In the genomic region with DNA sequence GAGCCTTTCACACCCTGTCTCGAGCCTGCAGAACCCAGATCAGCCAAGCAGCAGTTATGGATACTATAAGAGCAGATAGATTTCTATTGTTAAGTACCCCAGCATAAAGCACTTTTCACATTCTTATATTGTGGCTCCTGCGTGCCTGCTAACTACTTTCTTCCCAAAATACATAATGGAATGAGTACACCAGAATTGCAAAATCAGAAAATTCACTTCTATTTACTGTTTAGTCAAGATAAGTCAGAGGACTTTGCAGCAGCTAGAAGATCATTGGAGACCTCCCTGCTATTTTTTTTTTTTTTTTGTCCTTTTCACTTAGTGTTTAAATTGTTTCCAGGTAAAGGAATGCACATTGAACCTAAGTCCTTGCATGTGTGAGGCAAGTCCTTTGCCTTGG, we compare ENCODE assay signal across 35 mouse cellular contexts.
"Had no signal": no experiment of that assay in that cellular context is flagged by ENCODE, and none has a peak within 500 bp of the region (broad histone marks: within the 10 kb centered on the region; RNA-seq: fewer than 3 reads in every experiment).

No protein-coding gene starts in this region.

- H3K9me3 ChIP-seq: heart, embryonic 10.5 days; heart, embryonic 12.5 days; heart, embryonic 13.5 days; heart, embryonic 15.5 days; hindbrain, embryonic 10.5 days; hindbrain, embryonic 12.5 days; hindbrain, embryonic 13.5 days; hindbrain, embryonic 15.5 days; intestine, embryonic 15.5 days; kidney, embryonic 15.5 days had no signal

- H3K27me3 ChIP-seq: heart, embryonic 12.5 days; heart, embryonic 13.5 days; heart, embryonic 15.5 days; hindbrain, embryonic 12.5 days; hindbrain, embryonic 13.5 days; hindbrain, embryonic 15.5 days; intestine, embryonic 15.5 days; kidney, embryonic 15.5 days had no signal

- H3K27ac ChIP-seq: heart, embryonic 10.5 days; heart, embryonic 13.5 days; heart, embryonic 15.5 days; hindbrain, embryonic 10.5 days; hindbrain, embryonic 12.5 days; hindbrain, embryonic 13.5 days; hindbrain, embryonic 14.5 days; hindbrain, embryonic 15.5 days; hindbrain, postnatal 0 days; intestine, embryonic 15.5 days; kidney, embryonic 15.5 days; kidney, postnatal 0 days; layer of hippocampus, adult 2 months had no signal

- ATAC-seq: hindbrain, embryonic 16.5 days; hindbrain, postnatal 0 days; inflammation-experienced regulatory T-cells, adult 6 months; intestine, embryonic 15.5 days; intestine, embryonic 16.5 days; intestine, postnatal 0 days had no signal

- H3K4me1 ChIP-seq: hindbrain, embryonic 10.5 days; hindbrain, embryonic 12.5 days; hindbrain, embryonic 13.5 days; hindbrain, embryonic 15.5 days; intestine, embryonic 15.5 days; kidney, embryonic 15.5 days had no signal

- DNase-seq: heart, postnatal 10 days; heart, postnatal 14 days; heart, postnatal 36 days; heart, postnatal 4 days; kidney, adult 11 months; kidney, adult 18-20 months; kidney, adult 2 months; kidney, adult 8-10 months; kidney, adult 9 months; kidney, postnatal 10 days; kidney, postnatal 14 days; kidney, postnatal 25 days; kidney, postnatal 36 days; kidney, postnatal 4 days; layer of hippocampus, adult 9-11 months; layer of hippocampus, postnatal 36 days had no signal

- H3K4me3 ChIP-seq: heart, embryonic 10.5 days; heart, embryonic 12.5 days; heart, embryonic 13.5 days; heart, embryonic 15.5 days; hindbrain, embryonic 10.5 days; hindbrain, embryonic 12.5 days; hindbrain, embryonic 13.5 days; hindbrain, embryonic 15.5 days; intestine, embryonic 15.5 days; kidney, embryonic 15.5 days; layer of hippocampus, adult 2 months had no signal

- H3K9ac ChIP-seq: heart, embryonic 12.5 days; heart, embryonic 13.5 days; heart, embryonic 15.5 days; hindbrain, embryonic 12.5 days; hindbrain, embryonic 13.5 days; hindbrain, embryonic 14.5 days; hindbrain, embryonic 15.5 days; intestine, embryonic 15.5 days; kidney, embryonic 15.5 days had no signal

- H3K36me3 ChIP-seq: heart, embryonic 10.5 days; heart, embryonic 12.5 days; heart, embryonic 13.5 days; heart, embryonic 15.5 days; hindbrain, embryonic 10.5 days; hindbrain, embryonic 12.5 days; hindbrain, embryonic 13.5 days; hindbrain, embryonic 15.5 days; intestine, embryonic 15.5 days; kidney, embryonic 15.5 days had no signal

- H3K4me2 ChIP-seq: heart, embryonic 11.5 days; heart, embryonic 12.5 days; heart, embryonic 13.5 days; heart, embryonic 15.5 days; hindbrain, embryonic 12.5 days; hindbrain, embryonic 13.5 days; hindbrain, embryonic 14.5 days; hindbrain, embryonic 15.5 days; intestine, embryonic 15.5 days; kidney, embryonic 15.5 days had no signal
